Mouse (Mus musculus): ENCODE results near the gene Zfr. TPM values are rescaled to one million over a fixed set of nuclear protein-coding genes. Genes with fewer than 3 reads are reported as not detected.
"Not testable (repeated sequence)": the region's sequence is repeated elsewhere in the genome, so short reads cannot be mapped to it uniquely, and the experiment has no call there.

Gene Zfr
- total and polyA plus RNA-seq, 2 experiments from 2014 or later, result 175 to 212 TPM

GRCm38 (mm10) chr15:12136371-12136770, 18.7 kb downstream of the Zfr start:
- H3K36me3 ChIP-seq (ENCODE audit: insufficient read depth), result peaks cover 9% of the 10 kb centered on the region; the same call in 1 of the 2 replicates
- ATAC-seq, result no peak
- WGBS, result 87% methylated on average over 6 of the region's 6 CpGs
- no peak for DNase-seq
- no peak overlapping the region for H3K4me3 ChIP-seq (ENCODE audit: low read depth, low read length)
- no peak for TF ChIP-seq CTCF (IDR thresholded peaks at IDR 0.05; ENCODE audit: low read depth)
- H3K9me3 ChIP-seq (ENCODE audit: low read length), result no peaks in the 10 kb centered on the region
- H3K4me2 ChIP-seq (ENCODE audit: low read depth), result no peak overlapping the region
- H3K27me3 ChIP-seq (ENCODE audit: insufficient read depth, low read length), result no peaks in the 10 kb centered on the region
- H3K4me1 ChIP-seq (ENCODE audit: insufficient read depth), result no peaks in the 10 kb centered on the region
- no peak overlapping the region for H3K27ac ChIP-seq (ENCODE audit: low read depth, low read length)
- no peak overlapping the region for H3K9ac ChIP-seq

- Histone ChIP-seq H3K4me3 (ENCODE audit: low read depth, low read length) (no peak overlapping the region), H3K4me2 (ENCODE audit: low read depth) (no peak overlapping the region), H3K4me1 (ENCODE audit: insufficient read depth) (no peaks in the 10 kb centered on the region), H3K27ac (ENCODE audit: low read depth, low read length) (no peak overlapping the region), H3K36me3 (ENCODE audit: insufficient read depth) (peaks cover 11% of the 10 kb centered on the region), H3K9me3 (ENCODE audit: low read length) (no peaks in the 10 kb centered on the region), H3K27me3 (ENCODE audit: insufficient read depth, low read length) (no peaks in the 10 kb centered on the region), H3K9ac (no peak overlapping the region)
- DNase-seq, result no peak
- TF ChIP-seq CTCF (IDR thresholded peaks at IDR 0.05; ENCODE audit: low read depth), result no peak
- ATAC-seq, result no peak
- WGBS, result 91% methylated on average over 8 of the region's 8 CpGs
These were observed 23.5 kb downstream of the Zfr start for GRCm38 (mm10) chr15:12140985-12141729.

GRCm38 (mm10) chr15:12147423-12147822, 29.8 kb downstream of the Zfr start:
- Histone ChIP-seq H3K4me3 (ENCODE audit: low read depth, low read length) (no peak overlapping the region), H3K9me3 (ENCODE audit: low read length) (no peaks in the 10 kb centered on the region), H3K27ac (ENCODE audit: low read depth, low read length) (no peak overlapping the region), H3K9ac (no peak overlapping the region), H3K27me3 (ENCODE audit: insufficient read depth, low read length) (no peaks in the 10 kb centered on the region), H3K4me1 (ENCODE audit: insufficient read depth) (no peaks in the 10 kb centered on the region), H3K4me2 (ENCODE audit: low read depth) (no peak overlapping the region), H3K36me3 (ENCODE audit: insufficient read depth) (peaks cover 32% of the 10 kb centered on the region)
- ATAC-seq (no peak), DNase-seq (no peak)
- 78% methylated on average over 2 of the region's 2 CpGs for WGBS
- TF ChIP-seq CTCF (IDR thresholded peaks at IDR 0.05; ENCODE audit: low read depth), result no peak

- WGBS, result 93% methylated on average over 6 of the region's 6 CpGs
- Histone ChIP-seq H3K27ac (ENCODE audit: low read depth, low read length) (no peak overlapping the region), H3K4me1 (ENCODE audit: insufficient read depth) (no peaks in the 10 kb centered on the region), H3K27me3 (ENCODE audit: insufficient read depth, low read length) (no peaks in the 10 kb centered on the region), H3K9ac (no peak overlapping the region), H3K4me2 (ENCODE audit: low read depth) (no peak overlapping the region), H3K9me3 (ENCODE audit: low read length) (no peaks in the 10 kb centered on the region), H3K4me3 (ENCODE audit: low read depth, low read length) (no peak overlapping the region), H3K36me3 (ENCODE audit: insufficient read depth) (peaks cover 42% of the 10 kb centered on the region)
- ATAC-seq (no peak), DNase-seq (no peak)
- no peak for TF ChIP-seq CTCF (IDR thresholded peaks at IDR 0.05; ENCODE audit: low read depth)
These were observed 31.9 kb downstream of the Zfr start for GRCm38 (mm10) chr15:12149501-12149900.

- DNase-seq, result no peak
- TF ChIP-seq CTCF (IDR thresholded peaks at IDR 0.05; ENCODE audit: low read depth), result no peak
- 91% methylated on average over 3 of the region's 3 CpGs for WGBS
These were observed 36.1 kb downstream of the Zfr start for GRCm38 (mm10) chr15:12153747-12154146.

GRCm38 (mm10) chr15:12178126-12178525, 60.5 kb downstream of the Zfr start:
- WGBS, result 37% methylated on average over 5 of the region's 5 CpGs
- no peak overlapping the region for H3K9ac ChIP-seq
- no peaks in the 10 kb centered on the region for H3K27me3 ChIP-seq (ENCODE audit: insufficient read depth, low read length)
- H3K4me3 ChIP-seq (ENCODE audit: low read depth, low read length), result no peak overlapping the region
- no peak for DNase-seq
- H3K4me2 ChIP-seq (ENCODE audit: low read depth), result no peak overlapping the region
- ATAC-seq, result no peak
- no peaks in the 10 kb centered on the region for H3K9me3 ChIP-seq (ENCODE audit: low read length)
- H3K4me1 ChIP-seq (ENCODE audit: insufficient read depth), result no peaks in the 10 kb centered on the region
- TF ChIP-seq CTCF (IDR thresholded peaks at IDR 0.05; ENCODE audit: low read depth), result no peak
- no peak overlapping the region for H3K27ac ChIP-seq (ENCODE audit: low read depth, low read length)
- peaks cover 46% of the 10 kb centered on the region for H3K36me3 ChIP-seq (ENCODE audit: insufficient read depth)

More at GRCm38 (mm10) chr15:12153747-12154146, 36.1 kb downstream of the Zfr start:
- ATAC-seq, result no peak
- peaks cover 52% of the 10 kb centered on the region for H3K36me3 ChIP-seq (ENCODE audit: insufficient read depth)
- no peaks in the 10 kb centered on the region for H3K9me3 ChIP-seq (ENCODE audit: low read length)
- H3K9ac ChIP-seq, result no peak overlapping the region
- no peaks in the 10 kb centered on the region for H3K4me1 ChIP-seq (ENCODE audit: insufficient read depth)
- no peak overlapping the region for H3K4me2 ChIP-seq (ENCODE audit: low read depth)
- H3K4me3 ChIP-seq (ENCODE audit: low read depth, low read length), result no peak overlapping the region
- no peak overlapping the region for H3K27ac ChIP-seq (ENCODE audit: low read depth, low read length)
- H3K27me3 ChIP-seq (ENCODE audit: insufficient read depth, low read length), result no peaks in the 10 kb centered on the region

GRCm38 (mm10) chr15:12181181-12181805, 63.7 kb downstream of the Zfr start:
- 94% methylated on average over 13 of the region's 13 CpGs for WGBS
- DNase-seq; H3K4me1 ChIP-seq (ENCODE audit: insufficient read depth); H3K27me3 ChIP-seq (ENCODE audit: insufficient read depth, low read length); H3K9me3 ChIP-seq (ENCODE audit: low read length); H3K9ac ChIP-seq; H3K4me2 ChIP-seq (ENCODE audit: low read depth); H3K4me3 ChIP-seq (ENCODE audit: low read depth, low read length); ATAC-seq; H3K27ac ChIP-seq (ENCODE audit: low read depth, low read length): not testable (repeated sequence)
- peaks cover 31% of the 10 kb centered on the region for H3K36me3 ChIP-seq (ENCODE audit: insufficient read depth)

Measured in forebrain, postnatal 0 days (tissue).